Mouse (Mus musculus) liver, embryonic 15.5 days (tissue): ENCODE results near the gene Adcy5. TPM values are rescaled to one million over a fixed set of nuclear protein-coding genes. Genes with fewer than 3 reads are reported as not detected.

Source experiments
- ATAC-seq: fragments of 200-750 bp; cut with Nextera tagmentation; 2 replicates; pipeline ENCODE4 v1.8.0; 2017; ENCODE audit warnings: moderate number of reproducible peaks, mild to moderate bottlenecking, moderate library complexity; ENCODE audit not compliant: insufficient read depth
- H3K27ac ChIP-seq: fragments of 300-500 bp; sonication (generic); replicated peaks from 2 replicates; pipeline ENCODE4 v1.5.1; 2015; ENCODE audit warnings: mild to moderate bottlenecking, inconsistent platforms
- H3K27me3 ChIP-seq: fragments of 300-500 bp; sonication (generic); 2 replicates; pipeline ENCODE4 v1.6.1; 2015; ENCODE audit warnings: mild to moderate bottlenecking, inconsistent platforms
- H3K36me3 ChIP-seq: fragments of 300-500 bp; sonication (generic); replicated peaks from 2 replicates; pipeline ENCODE4 v1.6.1; 2015; ENCODE audit warnings: moderate library complexity, mild to moderate bottlenecking, inconsistent platforms
- H3K4me1 ChIP-seq: fragments of 300-500 bp; sonication (generic); replicated peaks from 2 replicates; pipeline ENCODE4 v1.6.1; 2015; ENCODE audit warnings: inconsistent platforms
- H3K4me2 ChIP-seq: fragments of 300-500 bp; sonication (generic); 2 replicates; pipeline ENCODE4 v1.6.1; 2015; ENCODE audit warnings: moderate library complexity, mild to moderate bottlenecking, inconsistent platforms
- H3K4me3 ChIP-seq: fragments of 300-500 bp; sonication (generic); replicated peaks from 2 replicates; pipeline ENCODE4 v1.5.1; 2015; ENCODE audit warnings: mild to moderate bottlenecking, inconsistent platforms
- H3K9ac ChIP-seq: fragments of 300-500 bp; sonication (generic); 2 replicates; pipeline ENCODE4 v1.6.1; 2015; ENCODE audit warnings: moderate library complexity, mild to moderate bottlenecking, inconsistent platforms
- H3K9me3 ChIP-seq: fragments of 300-500 bp; sonication (generic); replicated peaks from 2 replicates; pipeline ENCODE4 v1.6.1; 2016; ENCODE audit warnings: inconsistent platforms
- WGBS: fragments of 180-500 bp; shearing (Covaris S2); methylation state at CpG from one replicate; pipeline ENCODE4 v1.1.7; 2015; ENCODE audit warnings: mixed read lengths; ENCODE audit not compliant: insufficient replicate concordance; 5-methylcytosine and 5-hydroxymethylcytosine counted together
- polyA plus RNA-seq: library from polyadenylated mRNA; unstranded; fragments of >200 nt; fragmentation: Nextera tagmentation; extraction: Ambion mirVana; gene quantifications from 2 replicates; pipeline ENCODE4 v1.2.1, GENCODE M21; 2015

Adcy5 gene
- polyA plus RNA-seq, 1 experiment from 2014 or later, result 0.20 TPM

GRCm38 (mm10) chr16:35130172-35130571 lies 24.5 kb upstream of the Adcy5 start:
- H3K27ac ChIP-seq, result no peak overlapping the region
- no peaks in the 10 kb centered on the region for H3K9me3 ChIP-seq
- H3K4me1 ChIP-seq, result no peaks in the 10 kb centered on the region
- no peak overlapping the region for H3K4me2 ChIP-seq
- 34% methylated on average over 3 of the region's 3 CpGs for WGBS
- H3K9ac ChIP-seq, result no peak overlapping the region
- ATAC-seq, result no peak
- no peaks in the 10 kb centered on the region for H3K27me3 ChIP-seq
- no peaks in the 10 kb centered on the region for H3K36me3 ChIP-seq
- H3K4me3 ChIP-seq, result no peak overlapping the region

DNA sequence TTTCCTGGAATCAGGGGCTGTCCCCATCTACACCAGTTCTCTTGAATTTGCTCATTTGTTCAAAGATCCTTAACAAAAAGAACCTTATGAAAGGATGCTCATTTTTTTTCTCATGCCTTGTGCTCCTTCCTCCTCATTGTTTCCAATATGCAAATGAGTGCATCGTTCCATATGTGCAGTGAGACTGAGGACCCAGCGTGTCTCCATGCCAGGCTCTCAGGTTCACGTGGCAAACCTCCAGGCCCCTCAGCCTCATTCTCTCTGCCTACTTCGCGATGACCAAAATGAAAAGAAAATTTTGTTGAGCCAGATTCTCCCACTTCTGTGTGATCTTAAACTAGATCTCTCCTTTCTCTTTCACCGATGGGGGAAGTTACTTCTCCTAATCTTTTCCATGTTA lies 15.3 kb upstream of the Adcy5 start:
- no peaks in the 10 kb centered on the region for H3K36me3 ChIP-seq
- H3K27ac ChIP-seq, result no peak overlapping the region
- H3K4me1 ChIP-seq, result 0 out of 2 replicates have a peak, but pooled peaks cover 3% of the 10 kb centered on the region
- H3K27me3 ChIP-seq, result no peaks in the 10 kb centered on the region; the same call in 1 of the 2 replicates
- 71% methylated on average over 6 of the region's 6 CpGs for WGBS
- no peak for ATAC-seq
- H3K9ac ChIP-seq, result no peak overlapping the region
- no peak overlapping the region for H3K4me2 ChIP-seq
- no peaks in the 10 kb centered on the region for H3K9me3 ChIP-seq
- no peak overlapping the region for H3K4me3 ChIP-seq

- Histone ChIP-seq H3K9me3 (no peaks in the 10 kb centered on the region), H3K27ac (no peak overlapping the region), H3K4me1 (0 out of 2 replicates have a peak, but pooled peaks cover 3% of the 10 kb centered on the region), H3K4me2 (no peak overlapping the region), H3K4me3 (no peak overlapping the region), H3K36me3 (no peaks in the 10 kb centered on the region), H3K9ac (no peak overlapping the region), H3K27me3 (no peaks in the 10 kb centered on the region; the same call in 1 of the 2 replicates)
- WGBS, result 38% methylated on average over 11 of the region's 11 CpGs
- ATAC-seq, result no peak
These were observed 14.6 kb upstream of the Adcy5 start for GRCm38 (mm10) chr16:35139873-35140619.

- no peaks in the 10 kb centered on the region for H3K36me3 ChIP-seq
- H3K4me3 ChIP-seq, result no peak overlapping the region
- no peak overlapping the region for H3K27ac ChIP-seq
- no peak overlapping the region for H3K4me2 ChIP-seq
- 0 out of 2 replicates have a peak, but pooled peaks cover 3% of the 10 kb centered on the region for H3K4me1 ChIP-seq
- no peaks in the 10 kb centered on the region for H3K9me3 ChIP-seq
- ATAC-seq, result no peak
- WGBS, result 61% methylated on average over 9 of the region's 9 CpGs
- H3K27me3 ChIP-seq, result no peaks in the 10 kb centered on the region; the same call in 1 of the 2 replicates
- no peak overlapping the region for H3K9ac ChIP-seq
These were observed 14.1 kb upstream of the Adcy5 start for GRCm38 (mm10) chr16:35140620-35140975.

GRCm38 (mm10) chr16:35141839-35142238 lies 12.8 kb upstream of the Adcy5 start:
- H3K9me3 ChIP-seq, result no peaks in the 10 kb centered on the region
- H3K36me3 ChIP-seq, result no peaks in the 10 kb centered on the region
- 73% methylated on average over 8 of the region's 8 CpGs for WGBS
- H3K4me1 ChIP-seq, result 0 out of 2 replicates have a peak, but pooled peaks cover 3% of the 10 kb centered on the region
- no peak overlapping the region for H3K4me2 ChIP-seq
- no peak overlapping the region for H3K4me3 ChIP-seq
- no peak overlapping the region for H3K9ac ChIP-seq
- H3K27ac ChIP-seq, result no peak overlapping the region
- no peaks in the 10 kb centered on the region; the same call in 1 of the 2 replicates for H3K27me3 ChIP-seq
- ATAC-seq, result no peak

DNA sequence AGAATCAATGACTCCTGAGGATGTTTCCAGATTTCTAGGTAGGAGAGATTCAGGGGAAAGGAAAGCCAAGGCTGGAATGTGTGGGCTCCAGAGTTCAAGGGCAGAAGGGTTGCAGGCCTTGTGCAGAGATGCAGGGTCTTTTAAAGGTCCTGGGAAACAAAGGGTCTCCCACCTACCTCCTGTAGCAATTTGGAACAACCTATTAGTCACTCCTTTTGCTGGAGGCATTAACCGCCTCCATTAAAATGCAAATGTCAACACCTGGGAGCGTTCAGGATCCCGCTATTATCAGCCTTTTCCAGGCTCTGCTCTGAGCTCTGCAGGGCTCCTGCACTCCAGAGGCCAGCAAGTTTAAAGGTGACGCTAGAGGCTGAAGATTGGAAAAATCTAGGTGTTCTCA lies 8.5 kb upstream of the Adcy5 start:
- Histone ChIP-seq H3K4me2 (no peak overlapping the region), H3K27ac (no peak overlapping the region), H3K27me3 (peaks cover 20% of the 10 kb centered on the region), H3K36me3 (no peaks in the 10 kb centered on the region), H3K4me1 (no peaks in the 10 kb centered on the region), H3K4me3 (no peak overlapping the region), H3K9ac (no peak overlapping the region), H3K9me3 (no peaks in the 10 kb centered on the region)
- WGBS, result 22% methylated on average over 4 of the region's 4 CpGs
- ATAC-seq, result no peak

- Histone ChIP-seq H3K27me3 (peaks cover 90% of the 10 kb centered on the region), H3K4me3 (no peak overlapping the region), H3K4me2 (no peak overlapping the region), H3K27ac (no peak overlapping the region), H3K9ac (no peak overlapping the region), H3K36me3 (no peaks in the 10 kb centered on the region), H3K9me3 (no peaks in the 10 kb centered on the region), H3K4me1 (peaks cover 8% of the 10 kb centered on the region)
- WGBS, result 8% methylated on average over 12 of the region's 12 CpGs
- no peak for ATAC-seq
These were observed 1.4 kb upstream of the Adcy5 start for GRCm38 (mm10) chr16:35153146-35153755.

- ATAC-seq, result no peak
- H3K4me1 ChIP-seq, result peaks cover 8% of the 10 kb centered on the region
- H3K4me2 ChIP-seq, result peak overlapping the region; percentile 70
- no peak overlapping the region for H3K9ac ChIP-seq
- H3K9me3 ChIP-seq, result no peaks in the 10 kb centered on the region
- WGBS, result 1% methylated on average over 29 of the region's 29 CpGs
- H3K36me3 ChIP-seq, result no peaks in the 10 kb centered on the region
- no peak overlapping the region for H3K27ac ChIP-seq
- peak overlapping the region; percentile 48 for H3K4me3 ChIP-seq
- peaks cover 90% of the 10 kb centered on the region for H3K27me3 ChIP-seq
These were observed 434 bp upstream of the Adcy5 start for GRCm38 (mm10) chr16:35154245-35154640.

DNA sequence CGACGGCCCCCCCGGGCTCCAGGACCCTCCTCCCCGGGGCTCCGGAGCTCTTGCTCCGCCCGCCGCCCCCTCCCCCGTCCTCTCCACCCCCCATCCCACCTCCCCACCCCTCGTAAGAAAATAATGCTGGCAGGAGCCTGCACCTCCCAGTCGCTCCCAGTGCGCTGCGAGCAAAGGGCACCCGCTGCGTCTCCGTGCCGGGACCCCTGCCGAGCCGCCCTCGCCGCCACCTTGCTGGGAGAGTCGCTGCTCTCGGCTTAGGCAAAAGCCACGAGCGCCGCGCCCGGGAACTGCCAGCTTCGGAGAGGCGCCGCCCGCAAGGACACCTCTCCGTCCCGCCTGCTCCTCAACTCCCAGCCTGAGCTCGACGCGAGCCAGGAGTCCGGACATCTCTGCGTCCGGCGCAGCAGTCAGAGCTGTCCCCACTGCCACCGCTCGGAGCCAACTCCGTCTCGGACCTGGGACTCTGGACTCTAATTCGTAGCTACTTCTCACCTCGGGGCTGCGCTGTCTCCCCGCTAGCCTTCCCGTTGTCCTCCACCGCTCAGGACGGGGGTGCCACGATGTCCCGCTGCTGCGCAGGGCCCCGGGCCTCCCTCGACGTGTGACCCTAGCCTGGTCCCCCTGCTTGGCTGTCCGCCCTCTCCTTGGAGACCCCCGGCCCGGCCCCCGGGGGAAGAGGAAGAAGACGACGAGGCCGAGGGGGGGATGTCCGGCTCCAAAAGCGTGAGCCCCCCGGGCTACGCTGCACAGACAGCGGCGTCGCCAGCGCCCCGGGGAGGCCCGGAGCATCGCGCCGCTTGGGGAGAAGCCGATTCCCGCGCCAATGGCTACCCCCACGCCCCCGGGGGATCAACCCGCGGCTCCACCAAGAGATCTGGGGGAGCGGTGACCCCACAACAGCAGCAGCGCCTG lies 971 bp downstream of the Adcy5 start:
- WGBS, result 2% methylated on average over 87 of the region's 87 CpGs
- Histone ChIP-seq H3K9ac (no peak overlapping the region), H3K36me3 (no peaks in the 10 kb centered on the region), H3K9me3 (no peaks in the 10 kb centered on the region), H3K4me3 (peak overlapping the region; percentile 48), H3K4me2 (peak overlapping the region; percentile 70), H3K27ac (no peak overlapping the region), H3K4me1 (peaks cover 8% of the 10 kb centered on the region), H3K27me3 (peaks cover 97% of the 10 kb centered on the region)
- ATAC-seq, result peak; percentile 28; the same call in 1 of the 2 replicates

DNA sequence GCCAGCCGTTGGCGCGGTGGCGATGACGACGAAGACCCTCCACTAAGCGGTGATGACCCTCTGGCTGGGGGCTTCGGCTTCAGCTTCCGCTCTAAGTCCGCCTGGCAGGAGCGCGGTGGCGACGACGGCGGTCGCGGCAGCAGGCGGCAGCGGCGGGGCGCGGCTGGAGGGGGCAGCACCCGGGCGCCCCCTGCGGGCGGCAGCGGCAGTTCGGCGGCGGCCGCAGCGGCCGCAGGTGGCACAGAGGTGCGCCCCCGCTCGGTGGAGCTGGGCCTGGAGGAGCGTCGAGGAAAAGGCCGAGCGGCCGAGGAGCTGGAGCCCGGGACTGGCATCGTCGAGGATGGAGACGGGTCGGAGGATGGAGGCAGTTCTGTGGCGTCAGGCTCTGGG lies 1.6 kb downstream of the Adcy5 start:
- Histone ChIP-seq H3K4me2 (peak overlapping the region; percentile 70), H3K9me3 (no peaks in the 10 kb centered on the region), H3K4me3 (peak overlapping the region; percentile 48), H3K4me1 (peaks cover 8% of the 10 kb centered on the region), H3K27me3 (peaks cover 91% of the 10 kb centered on the region), H3K9ac (no peak overlapping the region), H3K27ac (no peak overlapping the region), H3K36me3 (no peaks in the 10 kb centered on the region)
- 2% methylated on average over 47 of the region's 48 CpGs for WGBS
- ATAC-seq, result no peak

GRCm38 (mm10) chr16:35156832-35157231 lies 2.2 kb downstream of the Adcy5 start:
- Histone ChIP-seq H3K4me2 (no peak overlapping the region), H3K4me3 (no peak overlapping the region), H3K36me3 (no peaks in the 10 kb centered on the region), H3K9me3 (no peaks in the 10 kb centered on the region), H3K9ac (no peak overlapping the region), H3K27me3 (peaks cover 85% of the 10 kb centered on the region), H3K27ac (no peak overlapping the region), H3K4me1 (peaks cover 8% of the 10 kb centered on the region)
- no peak for ATAC-seq
- WGBS, result 66% methylated on average over 21 of the region's 21 CpGs
